In the genomic region with DNA sequence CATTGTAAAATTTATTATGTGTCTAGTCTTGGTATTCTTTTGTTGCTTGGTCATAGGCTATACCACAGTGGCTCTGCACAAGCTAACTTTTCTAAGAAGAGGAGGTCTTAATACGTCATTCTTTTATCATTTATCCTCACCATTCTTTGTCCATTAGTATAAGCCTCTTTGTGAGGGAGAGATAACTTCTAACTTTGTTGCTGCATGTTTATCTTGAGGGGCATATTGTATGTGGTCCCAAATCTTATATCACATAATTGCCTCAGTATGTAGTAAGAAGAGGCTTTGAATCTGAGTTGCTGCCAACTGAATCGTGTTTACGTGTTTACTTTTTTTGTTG, we compare ENCODE assay signal across 25 mouse cellular contexts. TPM values are rescaled to one million over a fixed set of nuclear protein-coding genes. Genes with fewer than 3 reads are reported as not detected.
DNase-seq lines count a peak whose midpoint lies in the region; ATAC-seq and TF ChIP-seq lines count a peak whose summit lies in the region.
"Had no signal": no experiment of that assay in that cellular context is flagged by ENCODE, and none has a peak within 500 bp of the region (broad histone marks: within the 10 kb centered on the region; RNA-seq: fewer than 3 reads in every experiment).

No protein-coding gene starts in this region.

- no peak for DNase-seq in lung, embryonic 14.5 days
- DNase-seq in lung, postnatal 4 days: no peak
- no peak for DNase-seq in embryo, embryonic 10 days (ENCODE audit: low spot score)
- DNase-seq in adrenal gland, postnatal 25 days: no peak
- no peak for DNase-seq in frontal cortex, postnatal 14 days (ENCODE audit: low spot score in 2 of 2)
- DNase-seq: adrenal gland, postnatal 14 days; B cell, adult 2 months; cerebellum, adult 11-12 months; cerebellum, adult 9-10 months; forebrain, postnatal 0 days; gastrocnemius, postnatal 36 days; heart, adult 11 months had no signal

- no peaks in the 10 kb centered on the region for H3K36me3 ChIP-seq in heart, embryonic 15.5 days
- H3K36me3 ChIP-seq in heart, embryonic 11.5 days (ENCODE audit: control insufficient read depth, insufficient read depth, low read length): no peaks in the 10 kb centered on the region
- no peaks in the 10 kb centered on the region for H3K36me3 ChIP-seq in lung, embryonic 14.5 days (ENCODE audit: insufficient read depth)
- no peaks in the 10 kb centered on the region for H3K36me3 ChIP-seq in liver, embryonic 16.5 days (ENCODE audit: control insufficient read depth, insufficient read depth)
- H3K36me3 ChIP-seq: embryonic facial prominence, embryonic 13.5 days; forebrain, embryonic 12.5 days had no signal

- ATAC-seq in heart, embryonic 15.5 days (replicated peaks; ENCODE audit: insufficient number of reproducible peaks, insufficient read depth, low FRiP score, low read depth): no peak
- ATAC-seq in heart, embryonic 11.5 days (replicated peaks; ENCODE audit: insufficient number of reproducible peaks, low FRiP score, low TSS enrichment): no peak
- ATAC-seq in lung, embryonic 14.5 days (ENCODE audit: insufficient read depth): peak; percentile 58; the same call in 1 of the 2 replicates
- peak; percentile 67 for ATAC-seq in liver, embryonic 16.5 days (ENCODE audit: low read depth)
- ATAC-seq: activated CD4-positive, CD25-positive, alpha-beta regulatory T cell, adult 4 months; CD4-positive, CD25-positive, alpha-beta regulatory T cell, adult 4 months; forebrain, postnatal 0 days; hindbrain, embryonic 16.5 days; inflammation-experienced regulatory T-cells, adult 6 months; Patski had no signal

- H3K9ac ChIP-seq in heart, embryonic 15.5 days: no peak overlapping the region
- no peak overlapping the region for H3K9ac ChIP-seq in heart, embryonic 11.5 days (ENCODE audit: low read depth, low read length)
- H3K9ac ChIP-seq in lung, embryonic 14.5 days: no peak overlapping the region
- no peak overlapping the region for H3K9ac ChIP-seq in liver, embryonic 16.5 days (ENCODE audit: low read depth, low read length)
- H3K9ac ChIP-seq: embryonic facial prominence, embryonic 13.5 days; forebrain, embryonic 12.5 days; forebrain, postnatal 0 days had no signal

- no peak for TF ChIP-seq CTCF in lung, embryonic 14.5 days (IDR thresholded peaks at IDR 0.05; ENCODE audit: low read depth)

- 79% methylated on average over 3 of the region's 3 CpGs for WGBS in heart, embryonic 15.5 days
- WGBS in heart, embryonic 11.5 days (ENCODE audit: insufficient replicate concordance): 73% methylated on average over 3 of the region's 3 CpGs
- WGBS in lung, embryonic 14.5 days: 73% methylated on average over 3 of the region's 3 CpGs
- 43% methylated on average over 3 of the region's 3 CpGs for WGBS in liver, embryonic 16.5 days (ENCODE audit: insufficient replicate concordance)

- 0 out of 2 replicates have a peak overlapping the region, but pooled peaks have one; percentile 17 for H3K27ac ChIP-seq in heart, embryonic 15.5 days
- no peak overlapping the region for H3K27ac ChIP-seq in heart, embryonic 11.5 days (ENCODE audit: low read depth, low read length)
- no peak overlapping the region for H3K27ac ChIP-seq in lung, embryonic 14.5 days (ENCODE audit: low read depth)
- no peak overlapping the region for H3K27ac ChIP-seq in liver, embryonic 16.5 days (ENCODE audit: low read length)
- H3K27ac ChIP-seq: embryonic facial prominence, embryonic 13.5 days; forebrain, embryonic 12.5 days had no signal

- H3K9me3 ChIP-seq in heart, embryonic 15.5 days (replicated peaks): no peaks in the 10 kb centered on the region
- H3K9me3 ChIP-seq in heart, embryonic 11.5 days (replicated peaks; ENCODE audit: control insufficient read depth, low read length): no peaks in the 10 kb centered on the region
- H3K9me3 ChIP-seq in lung, embryonic 14.5 days (ENCODE audit: low read depth, low read length): no peaks in the 10 kb centered on the region
- no peaks in the 10 kb centered on the region for H3K9me3 ChIP-seq in liver, embryonic 16.5 days (replicated peaks; ENCODE audit: control insufficient read depth, low read length)
- H3K9me3 ChIP-seq: embryonic facial prominence, embryonic 13.5 days; forebrain, embryonic 12.5 days had no signal

- H3K4me3 ChIP-seq in heart, embryonic 15.5 days: no peak overlapping the region
- no peak overlapping the region for H3K4me3 ChIP-seq in heart, embryonic 11.5 days (ENCODE audit: low read depth, low read length)
- H3K4me3 ChIP-seq in lung, embryonic 14.5 days (ENCODE audit: low read depth, low read length): no peak overlapping the region
- no peak overlapping the region for H3K4me3 ChIP-seq in liver, embryonic 16.5 days (ENCODE audit: low read depth, low read length)
- H3K4me3 ChIP-seq: embryonic facial prominence, embryonic 13.5 days; forebrain, embryonic 12.5 days had no signal

- peaks cover 5% of the 10 kb centered on the region; the same call in 1 of the 2 replicates for H3K4me1 ChIP-seq in heart, embryonic 15.5 days (replicated peaks)
- peaks cover 4% of the 10 kb centered on the region; the same call in 1 of the 2 replicates for H3K4me1 ChIP-seq in heart, embryonic 11.5 days (ENCODE audit: control insufficient read depth, insufficient read depth, low read length)
- H3K4me1 ChIP-seq in lung, embryonic 14.5 days (ENCODE audit: insufficient read depth): no peaks in the 10 kb centered on the region
- H3K4me1 ChIP-seq in liver, embryonic 16.5 days (ENCODE audit: control insufficient read depth, low read depth, low read length): no peaks in the 10 kb centered on the region; the same call in 1 of the 2 replicates
- H3K4me1 ChIP-seq: embryonic facial prominence, embryonic 13.5 days; forebrain, embryonic 12.5 days had no signal

- no peak overlapping the region for H3K4me2 ChIP-seq in heart, embryonic 15.5 days
- H3K4me2 ChIP-seq in heart, embryonic 11.5 days: no peak overlapping the region
- H3K4me2 ChIP-seq in lung, embryonic 14.5 days: no peak overlapping the region
- H3K4me2 ChIP-seq in liver, embryonic 16.5 days (ENCODE audit: low read depth, low read length): no peak overlapping the region
- H3K4me2 ChIP-seq: embryonic facial prominence, embryonic 13.5 days; forebrain, embryonic 12.5 days had no signal

- no peaks in the 10 kb centered on the region for H3K27me3 ChIP-seq in heart, embryonic 15.5 days
- no peaks in the 10 kb centered on the region for H3K27me3 ChIP-seq in heart, embryonic 11.5 days (ENCODE audit: control insufficient read depth, insufficient read depth, low read length)
- no peaks in the 10 kb centered on the region for H3K27me3 ChIP-seq in lung, embryonic 14.5 days (ENCODE audit: insufficient read depth, low read length)
- H3K27me3 ChIP-seq in liver, embryonic 16.5 days (ENCODE audit: control insufficient read depth, insufficient read depth, low read depth, low read length): no peaks in the 10 kb centered on the region
- H3K27me3 ChIP-seq: embryonic facial prominence, embryonic 13.5 days; forebrain, embryonic 12.5 days had no signal

RNA-seq across cellular contexts. Expression of a gene that starts 8.0 kb away (rescaled TPM):
- 0.16 TPM in 1 of 2 replicates, not detected in the other for polyA plus RNA-seq in heart, embryonic 15.5 days (2015; fragmentation: Nextera tagmentation; extraction: Ambion mirVana)
- not detected in 2 replicates for polyA plus RNA-seq in heart, embryonic 11.5 days (2014; fragmentation: Nextera tagmentation; extraction: Ambion mirVana)
- not detected in 2 replicates for polyA plus RNA-seq in lung, embryonic 14.5 days (2014; fragmentation: Nextera tagmentation; extraction: Ambion mirVana)
- polyA plus RNA-seq in liver, embryonic 16.5 days (2015; fragmentation: Nextera tagmentation; extraction: Ambion mirVana): not detected in 2 replicates
- not detected in 2 replicates for total RNA-seq in adrenal gland, postnatal 25 days (2021)
- total RNA-seq: adrenal gland, adult 18-20 months; adrenal gland, postnatal 14 days; forebrain, postnatal 0 days; gastrocnemius, postnatal 36 days had no signal
- polyA plus RNA-seq: activated CD4-positive, CD25-positive, alpha-beta regulatory T cell, adult 4 months; CD4-positive, CD25-positive, alpha-beta regulatory T cell, adult 4 months; cortical plate, adult 2 months; embryonic facial prominence, embryonic 13.5 days; forebrain, embryonic 12.5 days; forebrain, postnatal 0 days; heart, embryonic 14.5 days; hindbrain, embryonic 16.5 days; inflammation-experienced regulatory T-cells, adult 6 months; Patski had no signal

Comparison
In these comparisons a context has a peak if more than half of its experiments do, and no peak if none do; other contexts are left out.
1. ATAC-seq: peak in lung, embryonic 14.5 days (single experiment) and liver, embryonic 16.5 days (single experiment); none in heart, embryonic 15.5 days (single experiment) and heart, embryonic 11.5 days (single experiment).